Mouse (Mus musculus) liver, embryonic 13.5 days (tissue): Measurements from ENCODE around the gene Tmtc2. TPM values are rescaled to one million over a fixed set of nuclear protein-coding genes. Genes with fewer than 3 reads are reported as not detected.

Experiments used
- ATAC-seq: fragments of 200-750 bp; cut with Nextera tagmentation; 2 replicates; pipeline ENCODE4 v1.8.0; 2017; ENCODE audit warnings: low read depth, mild to moderate bottlenecking, moderate number of reproducible peaks, moderate library complexity
- DNase-seq: peaks from one replicate; pipeline ENCODE4 v3.0.0; 2022
- H3K27ac ChIP-seq: fragments of 300-500 bp; sonication (generic); 2 replicates; pipeline ENCODE4 v1.5.1; 2015; ENCODE audit warnings: moderate library complexity, mild to moderate bottlenecking, inconsistent platforms
- H3K27me3 ChIP-seq: fragments of 300-500 bp; sonication (generic); 2 replicates; pipeline ENCODE4 v1.6.1; 2015; ENCODE audit warnings: mild to moderate bottlenecking, inconsistent platforms
- H3K36me3 ChIP-seq: fragments of 300-500 bp; sonication (generic); 2 replicates; pipeline ENCODE4 v1.6.1; 2015; ENCODE audit warnings: mild to moderate bottlenecking, inconsistent platforms
- H3K4me1 ChIP-seq: fragments of 300-500 bp; sonication (generic); replicated peaks from 2 replicates; pipeline ENCODE4 v1.6.1; 2015; ENCODE audit warnings: inconsistent platforms
- H3K4me2 ChIP-seq: fragments of 300-500 bp; sonication (generic); 2 replicates; pipeline ENCODE4 v1.6.1; 2015; ENCODE audit warnings: inconsistent platforms, mild to moderate bottlenecking, moderate library complexity
- H3K4me3 ChIP-seq: fragments of 300-500 bp; sonication (generic); replicated peaks from 2 replicates; pipeline ENCODE4 v1.5.1; 2015; ENCODE audit warnings: mild to moderate bottlenecking, inconsistent platforms
- H3K9ac ChIP-seq: fragments of 300-500 bp; sonication (generic); 2 replicates; pipeline ENCODE4 v1.6.1; 2015; ENCODE audit warnings: mild to moderate bottlenecking, inconsistent platforms
- H3K9me3 ChIP-seq: fragments of 300-500 bp; sonication (generic); replicated peaks from 2 replicates; pipeline ENCODE4 v1.6.1; 2016; ENCODE audit warnings: inconsistent platforms
- WGBS: fragments of 180-500 bp; shearing (Covaris S2); methylation state at CpG from one replicate; pipeline ENCODE4 v1.1.7; 2015; ENCODE audit not compliant: insufficient replicate concordance; 5-methylcytosine and 5-hydroxymethylcytosine counted together
- polyA plus RNA-seq: library from polyadenylated mRNA; unstranded; fragments of >200 nt; fragmentation: Nextera tagmentation; extraction: Ambion mirVana; gene quantifications from 2 replicates; pipeline ENCODE4 v1.2.1, GENCODE M21; 2015

Gene Tmtc2
- polyA plus RNA-seq, 1 experiment from 2014 or later, result 0.58 TPM

DNA sequence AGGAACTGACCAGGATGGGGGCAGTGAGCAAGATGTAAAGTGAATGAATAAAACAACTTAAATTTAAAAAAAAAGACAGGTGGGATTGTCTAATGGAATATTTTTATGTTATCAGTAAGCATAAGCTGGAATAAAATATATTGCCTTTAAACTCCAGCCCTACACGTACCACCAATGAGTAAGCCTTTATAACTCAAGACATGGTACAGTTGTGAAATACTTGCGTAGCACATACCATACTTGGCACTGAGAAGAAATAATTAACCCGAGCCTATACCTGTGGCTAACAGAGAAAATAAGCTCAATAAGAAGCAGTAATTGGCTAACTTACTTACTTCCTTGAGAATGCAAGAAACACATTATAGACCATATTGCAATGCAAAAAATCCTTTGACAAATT is 228.3 kb downstream of the Tmtc2 start:
- H3K27ac ChIP-seq, result no peak overlapping the region
- no peak overlapping the region for H3K4me2 ChIP-seq
- no peaks in the 10 kb centered on the region for H3K27me3 ChIP-seq
- H3K36me3 ChIP-seq, result no peaks in the 10 kb centered on the region
- 72% methylated on average over 3 of the region's 3 CpGs for whole genome bisulfite sequencing
- DNase-seq (no peak), ATAC-seq (no peak)
- no peak overlapping the region for H3K4me3 ChIP-seq
- H3K9ac ChIP-seq, result no peak overlapping the region
- H3K4me1 ChIP-seq, result no peaks in the 10 kb centered on the region
- H3K9me3 ChIP-seq, result no peaks in the 10 kb centered on the region

DNA sequence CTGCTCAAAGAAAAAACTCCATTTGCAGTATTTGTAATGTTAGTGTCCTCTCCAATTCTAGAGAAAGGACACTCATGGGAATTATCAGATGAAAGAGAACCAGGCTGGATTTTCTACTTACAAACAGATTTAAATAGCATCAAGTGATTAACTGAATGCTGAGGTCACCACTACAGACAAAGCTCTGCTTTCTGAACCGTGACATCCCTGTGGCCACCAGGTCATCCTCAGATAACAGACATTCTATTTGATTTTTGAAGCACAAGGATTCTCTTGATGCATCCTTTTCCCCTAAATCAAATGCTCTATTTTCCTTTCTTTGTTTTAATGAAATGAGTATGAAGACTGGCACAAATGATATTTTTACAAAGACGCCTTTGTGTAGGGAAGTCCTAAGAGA is 241.4 kb downstream of the Tmtc2 start:
- no peak overlapping the region for H3K9ac ChIP-seq
- H3K36me3 ChIP-seq, result no peaks in the 10 kb centered on the region
- no peaks in the 10 kb centered on the region for H3K9me3 ChIP-seq
- DNase-seq, result no peak
- ATAC-seq, result no peak
- H3K4me1 ChIP-seq, result no peaks in the 10 kb centered on the region
- H3K27ac ChIP-seq, result no peak overlapping the region
- H3K4me3 ChIP-seq, result no peak overlapping the region
- H3K4me2 ChIP-seq, result no peak overlapping the region
- H3K27me3 ChIP-seq, result no peaks in the 10 kb centered on the region
- 60% methylated on average over 2 of the region's 2 CpGs for WGBS

DNA sequence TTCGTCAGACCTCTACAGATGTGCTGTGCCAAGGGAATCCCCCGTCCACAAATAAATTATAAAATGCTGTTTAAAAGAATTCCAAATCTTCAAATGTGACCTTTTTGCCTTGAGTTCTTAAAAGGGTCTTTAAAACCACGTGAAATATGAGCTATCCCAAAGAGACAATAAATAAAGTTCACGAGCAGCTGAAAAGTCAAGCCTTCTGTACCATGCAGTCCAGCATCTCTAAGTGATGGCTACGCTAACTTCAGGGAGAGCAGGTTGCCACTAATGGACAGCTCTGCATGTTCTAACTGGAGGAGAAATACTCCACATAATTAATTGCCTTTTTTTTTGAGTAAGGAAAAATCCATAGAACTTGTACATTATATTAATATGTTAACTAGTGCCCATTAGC is 243.9 kb downstream of the Tmtc2 start:
- Histone ChIP-seq H3K36me3 (no peaks in the 10 kb centered on the region), H3K4me1 (no peaks in the 10 kb centered on the region), H3K9ac (no peak overlapping the region), H3K4me2 (no peak overlapping the region), H3K27me3 (no peaks in the 10 kb centered on the region), H3K27ac (no peak overlapping the region), H3K9me3 (no peaks in the 10 kb centered on the region), H3K4me3 (no peak overlapping the region)
- DNase-seq (no peak), ATAC-seq (no peak)
- 63% methylated on average over 5 of the region's 5 CpGs for WGBS

DNA sequence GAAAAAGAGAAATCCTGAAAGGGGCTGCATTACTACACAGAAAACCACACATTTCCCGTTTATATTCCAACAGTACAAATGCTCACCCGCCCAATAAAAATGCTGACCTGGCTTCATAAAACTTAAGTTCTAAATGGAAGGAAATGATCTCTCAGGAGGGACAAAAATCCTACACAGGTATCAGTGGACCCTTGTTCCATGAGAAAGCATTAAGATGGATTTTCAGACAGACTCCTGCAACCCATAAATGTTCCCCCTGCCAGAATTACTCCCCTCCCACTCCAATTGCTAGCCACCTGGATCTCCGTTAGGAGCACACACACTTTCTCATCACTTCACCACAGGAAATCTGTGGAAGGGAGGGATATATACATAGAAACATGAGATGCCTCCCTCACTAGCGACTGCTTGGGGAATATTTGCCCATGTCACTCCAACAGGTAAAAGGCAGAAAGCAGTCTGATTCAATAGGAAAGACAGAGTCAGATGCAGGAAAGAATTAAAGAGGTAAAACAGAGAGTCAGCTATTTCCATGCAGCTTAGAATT is 250.5 kb downstream of the Tmtc2 start:
- 63% methylated on average over 4 of the region's 4 CpGs for WGBS
- H3K27me3 ChIP-seq, result no peaks in the 10 kb centered on the region
- H3K4me1 ChIP-seq, result no peaks in the 10 kb centered on the region
- H3K9me3 ChIP-seq, result no peaks in the 10 kb centered on the region
- H3K36me3 ChIP-seq, result no peaks in the 10 kb centered on the region
- ATAC-seq (no peak), DNase-seq (no peak)
- no peak overlapping the region for H3K4me2 ChIP-seq
- H3K27ac ChIP-seq, result no peak overlapping the region
- H3K9ac ChIP-seq, result no peak overlapping the region
- H3K4me3 ChIP-seq, result no peak overlapping the region

DNA sequence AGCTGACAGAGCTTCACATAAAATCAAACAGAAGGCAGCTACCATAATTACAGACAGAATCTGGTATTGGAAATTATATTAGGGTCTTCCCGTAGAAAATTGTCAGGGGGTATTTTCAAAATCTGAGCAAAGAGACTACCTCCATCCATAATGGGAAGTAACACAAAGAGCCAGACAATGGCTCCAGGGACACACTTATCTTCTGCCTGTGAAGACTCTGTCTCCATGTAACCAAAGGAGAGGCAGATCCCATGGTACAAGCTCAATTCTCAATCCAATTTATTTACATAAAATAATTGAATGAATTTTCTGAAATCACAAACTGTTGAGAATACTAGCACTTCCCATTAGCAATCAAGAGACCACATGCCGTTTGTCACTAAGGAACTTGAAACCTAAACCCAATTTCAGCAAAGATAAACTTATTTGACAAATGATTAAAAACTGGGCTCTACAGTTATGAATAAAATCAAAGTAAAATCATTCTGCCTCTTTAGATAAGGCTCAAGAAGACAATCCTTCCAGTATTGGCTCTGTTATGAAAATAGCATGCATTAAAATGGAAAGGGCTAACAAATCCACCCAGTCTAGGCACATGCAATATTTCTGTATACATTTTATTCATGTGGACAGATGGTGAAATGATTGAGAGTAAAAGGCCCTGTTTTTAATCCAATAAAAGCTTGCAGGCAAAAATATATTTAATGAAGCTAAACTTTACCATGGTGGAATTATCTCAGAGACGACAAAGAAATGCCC is 254.8 kb downstream of the Tmtc2 start:
- Histone ChIP-seq H3K4me1 (no peaks in the 10 kb centered on the region), H3K9me3 (no peaks in the 10 kb centered on the region), H3K36me3 (no peaks in the 10 kb centered on the region), H3K4me3 (no peak overlapping the region), H3K4me2 (no peak overlapping the region), H3K27ac (no peak overlapping the region), H3K27me3 (no peaks in the 10 kb centered on the region), H3K9ac (no peak overlapping the region)
- 59% methylated on average over 3 of the region's 3 CpGs for WGBS
- ATAC-seq, result no peak
- DNase-seq, result no peak

DNA sequence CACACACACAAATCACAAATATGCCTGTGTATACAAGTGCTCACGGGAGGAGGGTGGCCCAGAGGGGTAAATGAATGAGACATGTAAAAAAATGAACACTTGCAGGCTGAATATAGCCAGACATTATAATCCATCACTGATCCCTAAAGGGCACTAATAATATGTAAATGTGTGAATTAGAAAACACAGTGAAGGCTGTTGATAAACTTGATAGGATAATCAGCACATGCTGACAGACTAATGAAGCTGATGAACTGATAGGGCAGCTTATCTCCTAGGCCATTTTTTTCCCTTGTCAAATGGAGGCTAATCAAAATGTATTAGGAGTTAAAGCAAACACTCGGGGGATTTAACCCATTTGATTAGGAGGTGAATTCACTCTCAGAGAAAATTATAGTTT is 255.4 kb downstream of the Tmtc2 start:
- Histone ChIP-seq H3K4me1 (no peaks in the 10 kb centered on the region), H3K4me3 (no peak overlapping the region), H3K9ac (no peak overlapping the region), H3K9me3 (no peaks in the 10 kb centered on the region), H3K27me3 (no peaks in the 10 kb centered on the region), H3K27ac (no peak overlapping the region), H3K4me2 (no peak overlapping the region), H3K36me3 (no peaks in the 10 kb centered on the region)
- WGBS, result 47% methylated on average over 2 of the region's 2 CpGs
- DNase-seq, result no peak
- ATAC-seq, result no peak

GRCm38 (mm10) chr10:105312986-105313385 is 261.3 kb downstream of the Tmtc2 start:
- DNase-seq, result no peak
- Histone ChIP-seq H3K4me1 (no peaks in the 10 kb centered on the region), H3K27ac (no peak overlapping the region), H3K9me3 (no peaks in the 10 kb centered on the region), H3K4me3 (no peak overlapping the region), H3K4me2 (no peak overlapping the region), H3K9ac (no peak overlapping the region), H3K27me3 (no peaks in the 10 kb centered on the region), H3K36me3 (no peaks in the 10 kb centered on the region)
- ATAC-seq, result no peak
- WGBS, result 57% methylated on average over 5 of the region's 5 CpGs

DNA sequence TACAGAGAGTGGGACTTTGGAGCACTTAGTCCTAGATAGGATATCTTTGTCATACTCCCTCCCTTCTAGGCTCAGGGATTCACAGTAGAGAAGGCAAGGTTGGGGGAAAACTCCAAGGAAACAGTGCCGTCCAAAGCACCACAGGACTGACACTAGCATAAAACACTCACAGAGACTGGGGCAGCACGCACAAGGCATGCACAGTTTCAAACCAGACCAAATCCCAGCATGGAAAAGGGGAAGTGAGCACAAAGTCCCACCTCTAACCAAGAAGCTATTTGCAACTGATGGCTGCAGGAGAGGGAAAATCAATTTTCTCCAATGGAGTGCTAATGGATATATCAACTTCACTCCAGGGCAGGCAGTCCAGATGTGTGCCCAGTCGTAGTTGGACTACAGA is 276.7 kb downstream of the Tmtc2 start:
- no peak for DNase-seq
- Histone ChIP-seq H3K27ac (no peak overlapping the region), H3K4me3 (no peak overlapping the region), H3K4me1 (no peaks in the 10 kb centered on the region), H3K9ac (no peak overlapping the region), H3K36me3 (no peaks in the 10 kb centered on the region), H3K27me3 (no peaks in the 10 kb centered on the region), H3K4me2 (no peak overlapping the region), H3K9me3 (no peaks in the 10 kb centered on the region)
- no peak for ATAC-seq
- WGBS, result 51% methylated on average over 3 of the region's 3 CpGs

DNA sequence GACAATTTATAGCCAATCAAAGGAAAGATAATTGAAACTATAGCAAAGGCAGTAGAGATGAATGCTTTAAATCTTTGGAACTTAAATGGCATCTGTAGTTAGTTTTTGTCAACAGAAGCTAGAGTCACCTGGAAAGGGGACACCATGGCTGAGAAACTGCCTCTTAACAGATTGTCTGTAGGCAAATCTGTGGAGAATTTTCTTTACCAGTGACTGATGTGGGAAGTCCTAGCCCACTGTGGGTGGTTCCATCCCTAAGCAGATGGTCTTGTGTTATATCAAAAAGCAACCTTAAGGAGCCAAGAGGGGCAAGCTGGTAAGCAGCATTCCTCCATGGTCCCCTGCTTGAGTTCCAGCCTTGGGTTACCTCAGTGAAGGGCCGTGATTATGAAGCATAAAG is 281.3 kb downstream of the Tmtc2 start:
- Histone ChIP-seq H3K4me1 (no peaks in the 10 kb centered on the region), H3K9ac (no peak overlapping the region), H3K36me3 (no peaks in the 10 kb centered on the region), H3K27me3 (no peaks in the 10 kb centered on the region), H3K27ac (no peak overlapping the region), H3K9me3 (no peaks in the 10 kb centered on the region), H3K4me2 (no peak overlapping the region), H3K4me3 (no peak overlapping the region)
- ATAC-seq (no peak), DNase-seq (no peak)
- 74% methylated on average over 1 of the region's 1 CpGs for WGBS

DNA sequence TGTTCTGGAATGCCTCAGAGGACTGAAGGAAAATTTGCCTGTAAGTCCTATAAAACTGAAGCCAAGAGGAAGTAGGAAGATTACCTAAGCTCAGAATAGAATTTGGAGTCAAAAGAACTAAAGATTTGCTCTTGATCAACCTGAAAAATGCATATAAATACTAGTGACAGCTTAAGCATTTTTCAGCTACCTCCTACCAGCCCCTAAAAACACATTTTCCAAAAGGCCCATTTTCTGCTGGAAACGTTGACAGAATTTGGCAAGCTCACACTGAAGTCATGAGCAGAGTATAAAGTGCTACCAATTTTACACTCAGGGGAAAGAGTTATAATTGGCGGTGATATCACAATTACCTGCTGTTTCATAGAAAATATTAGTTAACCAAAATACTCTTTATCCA is 285.8 kb downstream of the Tmtc2 start:
- no peaks in the 10 kb centered on the region for H3K9me3 ChIP-seq
- H3K4me3 ChIP-seq, result no peak overlapping the region
- DNase-seq, result no peak
- no peaks in the 10 kb centered on the region for H3K27me3 ChIP-seq
- 57% methylated on average over 2 of the region's 2 CpGs for WGBS
- no peak for ATAC-seq
- no peaks in the 10 kb centered on the region for H3K4me1 ChIP-seq
- no peak overlapping the region for H3K4me2 ChIP-seq
- no peaks in the 10 kb centered on the region for H3K36me3 ChIP-seq
- no peak overlapping the region for H3K9ac ChIP-seq
- H3K27ac ChIP-seq, result no peak overlapping the region

- ATAC-seq (no peak), DNase-seq (no peak)
- H3K36me3 ChIP-seq, result no peaks in the 10 kb centered on the region
- H3K4me1 ChIP-seq, result no peaks in the 10 kb centered on the region
- WGBS, result 73% methylated on average over 3 of the region's 3 CpGs
- H3K4me3 ChIP-seq, result no peak overlapping the region
- no peak overlapping the region for H3K4me2 ChIP-seq
- no peak overlapping the region for H3K9ac ChIP-seq
- H3K27me3 ChIP-seq, result no peaks in the 10 kb centered on the region
- no peak overlapping the region for H3K27ac ChIP-seq
- no peaks in the 10 kb centered on the region for H3K9me3 ChIP-seq
These were observed 286.7 kb downstream of the Tmtc2 start for GRCm38 (mm10) chr10:105287575-105287974.

GRCm38 (mm10) chr10:105287064-105287463 is 287.2 kb downstream of the Tmtc2 start:
- Histone ChIP-seq H3K4me2 (no peak overlapping the region), H3K36me3 (no peaks in the 10 kb centered on the region), H3K4me3 (no peak overlapping the region), H3K4me1 (no peaks in the 10 kb centered on the region), H3K9ac (no peak overlapping the region), H3K27ac (no peak overlapping the region), H3K9me3 (no peaks in the 10 kb centered on the region), H3K27me3 (no peaks in the 10 kb centered on the region)
- DNase-seq (no peak), ATAC-seq (no peak)
- 62% methylated on average over 7 of the region's 7 CpGs for WGBS
